Mouse (Mus musculus): ENCODE data around the gene Dnajc17. TPM values are rescaled to one million over a fixed set of nuclear protein-coding genes. Genes with fewer than 3 reads are reported as not detected.
A peak's percentile ranks its signal among the peaks of the same experiment; 100 is the strongest.

The Dnajc17 gene
- polyA plus RNA-seq, 1 experiment from 2014 or later = 9.4 TPM

DNA sequence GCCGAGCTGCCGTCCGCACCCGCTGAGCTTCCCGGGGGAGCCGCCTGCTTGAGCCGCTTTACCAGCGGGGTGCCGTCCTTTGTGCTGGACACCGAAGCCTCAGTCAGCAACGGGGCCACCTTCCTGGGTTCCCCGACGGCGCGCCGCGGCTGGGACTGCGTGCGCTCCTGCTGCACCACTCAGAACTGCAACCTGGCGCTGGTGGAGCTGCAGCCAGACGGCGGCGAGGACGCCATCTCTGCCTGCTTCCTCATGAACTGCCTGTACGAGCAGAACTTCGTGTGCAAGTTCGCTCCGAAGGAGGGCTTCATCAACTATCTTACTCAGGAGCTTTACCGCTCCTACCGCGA, 29.3 kb upstream of the Dnajc17 start:
- peak; percentile 1; the same call in 1 of the 2 replicates for ATAC-seq
- H3K4me3 ChIP-seq (ENCODE audit: low read depth, low read length) = peak overlapping the region; percentile 64
- no peaks in the 10 kb centered on the region for H3K9me3 ChIP-seq (ENCODE audit: control insufficient read depth)
- H3K4me2 ChIP-seq (replicated peaks; ENCODE audit: low read depth) = peak overlapping the region; percentile 72
- H3K9ac ChIP-seq (ENCODE audit: low read depth, low read length) = peak overlapping the region; percentile 83
- 2% methylated on average over 31 of the region's 31 CpGs for WGBS
- H3K4me1 ChIP-seq (replicated peaks; ENCODE audit: control insufficient read depth, insufficient read depth, low read length) = no peaks in the 10 kb centered on the region; the same call in 1 of the 2 replicates
- H3K27me3 ChIP-seq (replicated peaks; ENCODE audit: control insufficient read depth, insufficient read depth, low read length) = no peaks in the 10 kb centered on the region
- peak overlapping the region; percentile 89 for H3K27ac ChIP-seq (ENCODE audit: low read depth, low read length)
- no peak for TF ChIP-seq CTCF (IDR thresholded peaks at IDR 0.05; ENCODE audit: low read depth)
- no peaks in the 10 kb centered on the region for H3K36me3 ChIP-seq (ENCODE audit: control insufficient read depth, insufficient read depth)

DNA sequence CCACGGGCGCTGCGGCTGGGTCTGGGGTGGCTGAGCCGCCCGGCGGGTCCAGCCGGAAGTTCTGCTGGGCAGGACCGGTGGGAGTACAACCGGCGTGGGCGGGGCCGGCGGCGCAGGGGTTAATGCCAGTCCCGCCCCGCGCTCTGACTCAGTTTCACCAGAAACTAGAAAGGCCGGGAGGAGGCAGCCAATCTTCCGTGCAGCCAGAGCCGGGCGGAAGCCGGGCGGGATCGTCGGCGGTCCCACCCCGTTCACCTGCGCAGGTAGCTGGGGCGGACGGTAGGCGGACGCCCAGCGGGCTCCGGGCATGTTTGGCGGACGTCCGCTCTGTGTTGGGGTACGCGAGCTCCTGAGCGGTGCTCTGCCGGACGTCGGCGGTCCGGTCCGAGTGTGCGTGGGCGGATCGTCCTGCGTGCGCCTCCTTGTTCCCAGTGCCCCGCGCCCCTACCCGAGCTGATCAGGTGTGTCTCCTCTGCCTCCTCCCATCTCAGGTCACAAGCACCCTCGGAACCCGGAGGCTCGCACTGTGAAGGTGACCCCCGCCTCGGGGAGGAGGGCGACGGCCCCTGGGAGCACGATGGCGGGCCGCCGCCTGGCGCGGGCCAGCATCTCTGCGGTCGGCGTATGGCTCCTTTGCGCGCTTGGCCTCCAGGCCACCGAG, 28.7 kb upstream of the Dnajc17 start, which contains the start of gene Spint1:
Gene Spint1, plus strand, starts transcription at position 153 of the 661 bp plus-strand sequence.
- no peaks in the 10 kb centered on the region; the same call in 1 of the 2 replicates for H3K4me1 ChIP-seq (replicated peaks; ENCODE audit: control insufficient read depth, insufficient read depth, low read length)
- peak within 1 kb of the TSS; percentile 64 for H3K4me3 ChIP-seq (ENCODE audit: low read depth, low read length)
- WGBS = under 1% methylated on average over 66 of the region's 73 CpGs
- H3K9me3 ChIP-seq (ENCODE audit: control insufficient read depth) = no peaks in the 10 kb centered on the region
- TF ChIP-seq CTCF (IDR thresholded peaks at IDR 0.05; ENCODE audit: low read depth) = no peak
- peak within 1 kb of the TSS; percentile 83 for H3K9ac ChIP-seq (ENCODE audit: low read depth, low read length)
- no peaks in the 10 kb centered on the region for H3K36me3 ChIP-seq (ENCODE audit: control insufficient read depth, insufficient read depth)
- peak within 1 kb of the TSS; percentile 89 for H3K27ac ChIP-seq (ENCODE audit: low read depth, low read length)
- ATAC-seq = peak; percentile 53
- no peaks in the 10 kb centered on the region for H3K27me3 ChIP-seq (replicated peaks; ENCODE audit: control insufficient read depth, insufficient read depth, low read length)
- peak within 1 kb of the TSS; percentile 72 for H3K4me2 ChIP-seq (replicated peaks; ENCODE audit: low read depth)

DNA sequence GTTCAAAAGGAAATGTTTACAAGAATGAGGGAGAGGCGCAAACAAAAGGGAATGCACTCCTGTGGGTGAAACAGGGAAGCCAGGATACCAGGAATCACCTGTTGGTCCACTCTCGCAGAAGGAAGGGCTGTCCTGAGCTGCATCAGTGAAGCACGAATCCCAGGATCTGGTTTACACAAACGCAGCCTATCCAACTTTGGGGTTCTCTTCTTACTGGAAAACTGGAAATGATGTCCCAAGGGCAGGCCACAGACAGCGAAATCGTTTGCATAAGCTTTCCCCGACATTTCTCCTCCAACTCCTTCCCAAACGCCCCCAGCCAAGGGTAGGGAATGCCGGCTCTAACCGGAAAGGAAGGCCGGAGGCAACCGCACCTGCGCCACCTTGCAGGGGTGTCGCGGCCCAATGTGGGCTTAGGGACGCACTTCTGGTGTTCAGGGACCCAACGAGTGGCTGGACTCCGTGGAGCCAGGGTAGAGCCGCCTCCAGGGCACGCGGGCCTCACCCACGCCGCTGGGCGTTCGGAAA, 28.2 kb upstream of the Dnajc17 start:
- Histone ChIP-seq H3K4me1 (replicated peaks; ENCODE audit: control insufficient read depth, insufficient read depth, low read length) (no peaks in the 10 kb centered on the region; the same call in 1 of the 2 replicates), H3K36me3 (ENCODE audit: control insufficient read depth, insufficient read depth) (no peaks in the 10 kb centered on the region), H3K4me3 (ENCODE audit: low read depth, low read length) (peak overlapping the region; percentile 64), H3K27ac (ENCODE audit: low read depth, low read length) (peak overlapping the region; percentile 89), H3K27me3 (replicated peaks; ENCODE audit: control insufficient read depth, insufficient read depth, low read length) (no peaks in the 10 kb centered on the region), H3K4me2 (replicated peaks; ENCODE audit: low read depth) (peak overlapping the region; percentile 72), H3K9me3 (ENCODE audit: control insufficient read depth) (no peaks in the 10 kb centered on the region), H3K9ac (ENCODE audit: low read depth, low read length) (peak overlapping the region; percentile 83)
- no peak for TF ChIP-seq CTCF (IDR thresholded peaks at IDR 0.05; ENCODE audit: low read depth)
- no peak for ATAC-seq
- WGBS = 7% methylated on average over 25 of the region's 25 CpGs

DNA sequence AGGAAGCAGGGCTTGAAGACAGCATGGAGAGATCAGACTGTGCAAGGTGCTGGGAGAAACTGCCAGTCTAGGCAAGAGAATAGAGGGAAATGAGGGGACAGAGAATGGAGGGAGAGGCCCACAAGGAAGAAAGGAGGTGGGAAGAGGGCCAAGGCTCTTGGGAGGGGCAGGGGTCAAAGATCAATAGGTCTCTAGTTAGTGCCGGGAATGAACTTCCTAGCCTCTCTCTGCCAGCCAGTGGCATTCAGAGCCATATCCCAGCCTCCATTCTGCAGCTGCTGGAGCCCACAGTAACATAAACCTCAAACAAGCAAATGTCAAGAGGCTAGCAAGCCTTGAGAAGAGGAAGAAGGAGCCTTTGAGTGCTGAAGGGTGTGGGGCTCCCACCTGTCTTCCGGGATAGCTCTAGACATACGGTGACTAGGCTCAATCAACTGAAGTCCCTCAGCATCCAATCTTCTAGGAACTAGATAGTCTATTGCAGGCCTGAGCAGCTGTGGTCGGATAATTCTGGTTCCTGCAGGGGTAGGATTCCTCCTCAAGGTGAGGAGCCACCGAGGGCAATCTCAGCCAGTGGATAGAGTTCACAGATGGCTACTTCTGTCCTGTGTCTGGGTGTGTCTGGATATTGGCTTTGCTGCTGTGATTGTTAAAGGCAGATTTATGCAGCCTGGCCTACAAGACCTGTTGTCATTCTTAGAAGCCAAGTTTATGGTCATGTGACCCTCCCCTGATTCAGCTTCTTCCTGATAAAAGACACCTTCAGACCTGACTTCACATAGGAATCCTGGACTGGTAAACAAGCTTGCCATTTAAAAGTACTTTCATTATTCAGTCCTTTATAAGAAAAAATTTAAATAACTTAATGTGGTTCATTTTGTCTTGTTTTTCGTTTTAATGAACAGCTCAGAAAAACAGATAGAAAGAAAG, 21.4 kb upstream of the Dnajc17 start, which contains the start of gene Ppp1r14d:
Gene Ppp1r14d, minus strand, starts transcription at position 132 of the 930 bp plus-strand sequence.
- peak within 1 kb of the TSS; percentile 45 for H3K9ac ChIP-seq (ENCODE audit: low read depth, low read length)
- H3K4me1 ChIP-seq (replicated peaks; ENCODE audit: control insufficient read depth, insufficient read depth, low read length) = no peaks in the 10 kb centered on the region
- H3K4me2 ChIP-seq (replicated peaks; ENCODE audit: low read depth) = peak within 1 kb of the TSS; percentile 64
- H3K27me3 ChIP-seq (replicated peaks; ENCODE audit: control insufficient read depth, insufficient read depth, low read length) = no peaks in the 10 kb centered on the region
- no peaks in the 10 kb centered on the region for H3K36me3 ChIP-seq (ENCODE audit: control insufficient read depth, insufficient read depth)
- H3K4me3 ChIP-seq (ENCODE audit: low read depth, low read length) = peak within 1 kb of the TSS; percentile 35
- H3K9me3 ChIP-seq (ENCODE audit: control insufficient read depth) = no peaks in the 10 kb centered on the region
- peak; percentile 70 for ATAC-seq
- 28% methylated on average over 6 of the region's 6 CpGs for whole genome bisulfite sequencing
- no peak for TF ChIP-seq CTCF (IDR thresholded peaks at IDR 0.05; ENCODE audit: low read depth)
- peak within 1 kb of the TSS; percentile 91 for H3K27ac ChIP-seq (ENCODE audit: low read depth, low read length)

DNA sequence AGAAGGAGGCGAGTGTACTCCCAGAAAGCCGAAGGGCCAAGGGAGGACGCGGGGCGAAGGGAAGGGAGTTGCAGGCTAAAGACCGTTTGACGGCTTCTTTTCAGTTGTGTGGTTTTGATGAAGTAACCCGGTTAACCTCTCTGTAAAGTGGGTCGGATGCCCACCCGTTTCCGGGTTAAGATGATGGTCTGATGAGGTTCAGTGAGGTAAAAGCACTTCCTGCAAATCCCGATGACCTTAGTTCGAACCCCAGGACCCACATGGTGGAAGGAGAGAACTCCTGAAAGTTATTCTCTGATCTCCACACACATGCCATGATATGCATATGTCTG, 547 bp upstream of the Dnajc17 start:
- Histone ChIP-seq H3K9ac (ENCODE audit: low read depth, low read length) (peak overlapping the region; percentile 64), H3K36me3 (ENCODE audit: control insufficient read depth, insufficient read depth) (peaks cover 33% of the 10 kb centered on the region), H3K4me2 (replicated peaks; ENCODE audit: low read depth) (peak overlapping the region; percentile 68), H3K9me3 (ENCODE audit: control insufficient read depth) (no peaks in the 10 kb centered on the region), H3K27me3 (replicated peaks; ENCODE audit: control insufficient read depth, insufficient read depth, low read length) (no peaks in the 10 kb centered on the region), H3K27ac (ENCODE audit: low read depth, low read length) (no peak overlapping the region), H3K4me3 (ENCODE audit: low read depth, low read length) (peak overlapping the region; percentile 68), H3K4me1 (replicated peaks; ENCODE audit: control insufficient read depth, insufficient read depth, low read length) (no peaks in the 10 kb centered on the region)
- peak; percentile 6 for ATAC-seq
- 1% methylated on average over 13 of the region's 13 CpGs for WGBS
- TF ChIP-seq CTCF (IDR thresholded peaks at IDR 0.05; ENCODE audit: low read depth) = no peak

DNA sequence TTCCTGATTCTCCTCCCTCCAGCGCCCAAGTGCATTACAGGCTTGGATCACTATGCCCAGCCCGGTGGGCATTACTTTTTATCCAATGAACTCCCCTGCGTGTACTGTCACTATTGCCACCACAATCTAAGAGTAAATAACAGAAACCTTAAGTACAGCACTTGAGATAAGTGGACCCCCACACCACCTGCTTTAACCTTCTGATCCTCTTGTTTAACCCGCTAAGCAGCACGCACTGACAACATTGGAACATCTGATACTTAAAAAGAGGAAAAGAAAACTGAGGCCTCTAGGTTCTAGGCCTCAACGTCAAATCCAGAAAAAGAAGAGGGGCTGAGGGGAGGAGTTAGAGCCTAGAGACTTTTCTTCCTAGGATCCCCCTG, 643 bp downstream of the Dnajc17 start:
- H3K9ac ChIP-seq (ENCODE audit: low read depth, low read length) = peak overlapping the region; percentile 64
- WGBS = 12% methylated on average over 6 of the region's 6 CpGs

More for the DNA sequence above, 643 bp downstream of the Dnajc17 start:
- Histone ChIP-seq H3K4me1 (replicated peaks; ENCODE audit: control insufficient read depth, insufficient read depth, low read length) (peaks cover 6% of the 10 kb centered on the region; the same call in 1 of the 2 replicates), H3K4me2 (replicated peaks; ENCODE audit: low read depth) (peak overlapping the region; percentile 68), H3K9me3 (ENCODE audit: control insufficient read depth) (no peaks in the 10 kb centered on the region), H3K27ac (ENCODE audit: low read depth, low read length) (peak overlapping the region; percentile 85), H3K36me3 (ENCODE audit: control insufficient read depth, insufficient read depth) (peaks cover 26% of the 10 kb centered on the region), H3K4me3 (ENCODE audit: low read depth, low read length) (peak overlapping the region; percentile 68), H3K27me3 (replicated peaks; ENCODE audit: control insufficient read depth, insufficient read depth, low read length) (no peaks in the 10 kb centered on the region)
- no peak for ATAC-seq
- no peak for TF ChIP-seq CTCF (IDR thresholded peaks at IDR 0.05; ENCODE audit: low read depth)
